Mouse (Mus musculus): ENCODE measurements around the gene 1700088E04Rik.

The 1700088E04Rik gene

GRCm38 (mm10) chr15:79140866-79141565, at the start of gene 1700088E04Rik, which contains the start of gene Polr2f:
Gene 1700088E04Rik (minus strand): TSS chr15:79141253.
Gene Polr2f (plus strand): TSS chr15:79141009.
- DNase-seq (ENCODE audit: low read depth): peak; percentile 98

- no peak for DNase-seq (ENCODE audit: low read depth)
These were observed 46.8 kb upstream of the 1700088E04Rik start for GRCm38 (mm10) chr15:79187819-79188218.

- DNase-seq (ENCODE audit: low read depth): no peak
These were observed 44.2 kb upstream of the 1700088E04Rik start for GRCm38 (mm10) chr15:79185213-79185612.

GRCm38 (mm10) chr15:79176905-79177304, 35.9 kb upstream of the 1700088E04Rik start:
- DNase-seq (ENCODE audit: low read depth): no peak

GRCm38 (mm10) chr15:79166712-79167111, 25.7 kb upstream of the 1700088E04Rik start:
- no peak for DNase-seq (ENCODE audit: low read depth)

GRCm38 (mm10) chr15:79165140-79165539, 24.1 kb upstream of the 1700088E04Rik start, which contains the start of gene Sox10:
Gene Sox10 (minus strand): TSS chr15:79165240.
- no peak for DNase-seq (ENCODE audit: low read depth)

GRCm38 (mm10) chr15:79164251-79164650, 23.2 kb upstream of the 1700088E04Rik start:
- no peak for DNase-seq (ENCODE audit: low read depth)

GRCm38 (mm10) chr15:79162822-79163221, 21.8 kb upstream of the 1700088E04Rik start:
- no peak for DNase-seq (ENCODE audit: low read depth)

GRCm38 (mm10) chr15:79162301-79162700, 21.2 kb upstream of the 1700088E04Rik start:
- DNase-seq (ENCODE audit: low read depth): no peak

GRCm38 (mm10) chr15:79155572-79155971, 14.5 kb upstream of the 1700088E04Rik start:
- no peak for DNase-seq (ENCODE audit: low read depth)

- no peak for DNase-seq (ENCODE audit: low read depth)
These were observed 11.7 kb upstream of the 1700088E04Rik start for GRCm38 (mm10) chr15:79152709-79153108.

- DNase-seq (ENCODE audit: low read depth): no peak
These were observed 10.8 kb upstream of the 1700088E04Rik start for GRCm38 (mm10) chr15:79151881-79152280.

GRCm38 (mm10) chr15:79148533-79148932, 7.5 kb upstream of the 1700088E04Rik start:
- peak; percentile 89 for DNase-seq (ENCODE audit: low read depth)

GRCm38 (mm10) chr15:79145522-79145921, 4.5 kb upstream of the 1700088E04Rik start:
- DNase-seq (ENCODE audit: low read depth): no peak

- DNase-seq (ENCODE audit: low read depth): no peak
These were observed 3.0 kb upstream of the 1700088E04Rik start for GRCm38 (mm10) chr15:79144021-79144420.

GRCm38 (mm10) chr15:79143316-79143715, 2.3 kb upstream of the 1700088E04Rik start:
- DNase-seq (ENCODE audit: low read depth): no peak

GRCm38 (mm10) chr15:79141566-79141917, 489 bp upstream of the 1700088E04Rik start:
- DNase-seq (ENCODE audit: low read depth): no peak

GRCm38 (mm10) chr15:79139640-79140039, 1.4 kb downstream of the 1700088E04Rik start:
- DNase-seq (ENCODE audit: low read depth): peak; percentile 71

- DNase-seq (ENCODE audit: low read depth): no peak
These were observed 5.1 kb downstream of the 1700088E04Rik start for GRCm38 (mm10) chr15:79135783-79136575.

GRCm38 (mm10) chr15:79135332-79135731, 5.7 kb downstream of the 1700088E04Rik start:
- no peak for DNase-seq (ENCODE audit: low read depth)

GRCm38 (mm10) chr15:79134496-79135270, 6.4 kb downstream of the 1700088E04Rik start:
- no peak for DNase-seq (ENCODE audit: low read depth)

GRCm38 (mm10) chr15:79133191-79133661, 7.8 kb downstream of the 1700088E04Rik start:
- DNase-seq (ENCODE audit: low read depth): no peak

All from induced T-regulatory cell, adult 2 months (primary cell).